Mouse (Mus musculus): ENCODE data around the gene Odr4.

DNA sequence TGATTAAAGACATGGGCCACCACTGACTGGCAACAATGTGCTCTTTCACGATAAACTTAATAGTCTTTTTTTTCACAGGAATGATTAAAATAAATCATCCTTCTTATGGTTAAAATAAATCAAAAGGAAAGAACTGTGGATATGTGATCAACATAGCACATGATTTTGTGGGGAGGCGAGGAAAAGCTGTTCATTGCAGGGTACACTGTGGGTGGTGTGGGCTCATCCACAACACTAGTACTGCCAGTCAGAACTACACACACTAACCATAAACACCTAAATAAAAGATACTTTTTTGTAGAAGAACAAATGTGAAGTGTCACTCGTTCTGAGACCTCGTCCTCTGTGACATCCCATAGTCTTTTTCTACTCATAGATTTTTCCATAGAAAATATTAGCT lies 8.7 kb downstream of the Odr4 start:
- TF ChIP-seq CTCF (IDR thresholded peaks at IDR 0.05; ENCODE audit: extremely low read depth, insufficient read depth, low read length) (no peak), POLR2A (IDR thresholded peaks at IDR 0.05; ENCODE audit: extremely low read depth, insufficient read depth, low read length) (no peak)

Measured in cortical plate, adult 2 months (tissue).